Mouse (Mus musculus): ENCODE measurements around the gene Gm10408. TPM values are rescaled to one million over a fixed set of nuclear protein-coding genes. Genes with fewer than 3 reads are reported as not detected.
"Not testable (repeated sequence)": the region's sequence is repeated elsewhere in the genome, so short reads cannot be mapped to it uniquely, and the experiment has no call there.

Gene Gm10408
- not detected in 2 replicates for polyA plus RNA-seq (2014; fragmentation: Nextera tagmentation; extraction: Ambion mirVana)

- no CpG with 5 or more reads among the region's 3 CpGs for WGBS (ENCODE audit: insufficient replicate concordance)
- H3K4me3 ChIP-seq (ENCODE audit: low read depth, low read length); ATAC-seq (replicated peaks; ENCODE audit: insufficient number of reproducible peaks, low FRiP score, low TSS enrichment); H3K4me2 ChIP-seq; H3K9me3 ChIP-seq (replicated peaks; ENCODE audit: control insufficient read depth, low read length); H3K27me3 ChIP-seq (ENCODE audit: control insufficient read depth, insufficient read depth, low read length); H3K4me1 ChIP-seq (ENCODE audit: control insufficient read depth, insufficient read depth, low read length); H3K27ac ChIP-seq (ENCODE audit: low read depth, low read length); H3K9ac ChIP-seq (ENCODE audit: low read depth, low read length); H3K36me3 ChIP-seq (ENCODE audit: control insufficient read depth, insufficient read depth, low read length): not testable (repeated sequence)
Observed at GRCm38 (mm10) chr14:3449079-3449478, at the start of gene Gm10408. Gene Gm10408 (plus strand): TSS chr14:3449379.

GRCm38 (mm10) chr14:3412314-3412713 is 36.9 kb upstream of the Gm10408 start, which contains the start of gene Gm10409:
Gene Gm10409 (plus strand): TSS chr14:3412614.
- ATAC-seq (replicated peaks; ENCODE audit: insufficient number of reproducible peaks, low FRiP score, low TSS enrichment); H3K9ac ChIP-seq (ENCODE audit: low read depth, low read length); H3K4me2 ChIP-seq; H3K36me3 ChIP-seq (ENCODE audit: control insufficient read depth, insufficient read depth, low read length); H3K4me1 ChIP-seq (ENCODE audit: control insufficient read depth, insufficient read depth, low read length); H3K27me3 ChIP-seq (ENCODE audit: control insufficient read depth, insufficient read depth, low read length); H3K9me3 ChIP-seq (replicated peaks; ENCODE audit: control insufficient read depth, low read length); H3K4me3 ChIP-seq (ENCODE audit: low read depth, low read length); H3K27ac ChIP-seq (ENCODE audit: low read depth, low read length): not testable (repeated sequence)
- no CpG with 5 or more reads among the region's 32 CpGs for WGBS (ENCODE audit: insufficient replicate concordance)

- H3K4me3 ChIP-seq (ENCODE audit: low read depth, low read length); H3K27ac ChIP-seq (ENCODE audit: low read depth, low read length); H3K4me2 ChIP-seq; H3K36me3 ChIP-seq (ENCODE audit: control insufficient read depth, insufficient read depth, low read length); H3K27me3 ChIP-seq (ENCODE audit: control insufficient read depth, insufficient read depth, low read length); ATAC-seq (replicated peaks; ENCODE audit: insufficient number of reproducible peaks, low FRiP score, low TSS enrichment); H3K9me3 ChIP-seq (replicated peaks; ENCODE audit: control insufficient read depth, low read length); H3K4me1 ChIP-seq (ENCODE audit: control insufficient read depth, insufficient read depth, low read length); H3K9ac ChIP-seq (ENCODE audit: low read depth, low read length): not testable (repeated sequence)
- no CpG with 5 or more reads among the region's 2 CpGs for WGBS (ENCODE audit: insufficient replicate concordance)
Observed at GRCm38 (mm10) chr14:3427803-3428202, 21.4 kb upstream of the Gm10408 start, which contains the start of gene Gm3005. Gene Gm3005 (plus strand): TSS chr14:3428103.

Other genes starting within 250 kb of the Gm10408 start
- gene D830030K20Rik, start 240.9 kb upstream of the Gm10408 start, polyA plus RNA-seq (2014; fragmentation: Nextera tagmentation; extraction: Ambion mirVana) = 43.6 TPM in 2 replicates
- gene Gm2956, start 116.8 kb upstream of the Gm10408 start, polyA plus RNA-seq (2014; fragmentation: Nextera tagmentation; extraction: Ambion mirVana) = not detected in 2 replicates
- gene Gm10413, start 54.3 kb upstream of the Gm10408 start, polyA plus RNA-seq (2014; fragmentation: Nextera tagmentation; extraction: Ambion mirVana) = not detected in 2 replicates
- 8.9 and 9.8 TPM in 2 replicates for gene Gm10409, start 36.8 kb upstream of the Gm10408 start, polyA plus RNA-seq (2014; fragmentation: Nextera tagmentation; extraction: Ambion mirVana)
- gene Gm3005, start 21.3 kb upstream of the Gm10408 start, polyA plus RNA-seq (2014; fragmentation: Nextera tagmentation; extraction: Ambion mirVana) = 17.6 and 19.8 TPM in 2 replicates
- gene Gm3012, start 185.1 kb downstream of the Gm10408 start, polyA plus RNA-seq (2014; fragmentation: Nextera tagmentation; extraction: Ambion mirVana) = not detected in 2 replicates
- gene Gm3020, start 202.7 kb downstream of the Gm10408 start, polyA plus RNA-seq (2014; fragmentation: Nextera tagmentation; extraction: Ambion mirVana) = 8.9 and 9.8 TPM in 2 replicates
- not detected in 2 replicates for gene Gm3043, start 239.4 kb downstream of the Gm10408 start, polyA plus RNA-seq (2014; fragmentation: Nextera tagmentation; extraction: Ambion mirVana)